ENCODE assay signal across 9 mouse cellular contexts in genomic region chr4:133674331-133674695, GRCm38 (mm10). TPM values are rescaled to one million over a fixed set of nuclear protein-coding genes. Genes with fewer than 3 reads are reported as not detected.
DNase-seq lines count a peak whose midpoint lies in the region; ATAC-seq and TF ChIP-seq lines count a peak whose summit lies in the region.
"Had no signal": no experiment of that assay in that cellular context is flagged by ENCODE, and none has a peak within 500 bp of the region (broad histone marks: within the 10 kb centered on the region; RNA-seq: fewer than 3 reads in every experiment).

No protein-coding gene starts in this region.

- H3K9ac ChIP-seq in liver, adult 2 months (ENCODE audit: low read depth, low read length): no peak overlapping the region
- no peak overlapping the region for H3K9ac ChIP-seq in forebrain, postnatal 0 days

- WGBS in liver, adult 2 months: 65% methylated on average over 8 of the region's 8 CpGs
- 68% methylated on average over 8 of the region's 8 CpGs for WGBS in forebrain, postnatal 0 days
- 19% methylated on average over 8 of the region's 8 CpGs for WGBS in macrophage (ENCODE audit: missing documents)

- H3K27ac ChIP-seq in liver, adult 2 months (replicated peaks; ENCODE audit: insufficient read depth, low read depth, low read length): peak overlapping the region; percentile 91
- H3K27ac ChIP-seq in forebrain, postnatal 0 days (ENCODE audit: low read depth, low read length): peak overlapping the region; percentile 54; the same call in 1 of the 2 replicates
- H3K27ac ChIP-seq in macrophage: peak overlapping the region; percentile 99

- no peak for TF ChIP-seq CTCF in liver, adult 2 months (IDR thresholded peaks at IDR 0.05; ENCODE audit: low read depth, low read length)
- no peak for TF ChIP-seq CTCF in forebrain, postnatal 0 days (IDR thresholded peaks at IDR 0.05; ENCODE audit: low read depth)

- no peaks in the 10 kb centered on the region for H3K79me2 ChIP-seq in liver, adult 2 months (ENCODE audit: control insufficient read depth, insufficient read depth, low read length)
- H3K79me2 ChIP-seq in macrophage (ENCODE audit: inconsistent target): peaks cover 11% of the 10 kb centered on the region; the same call in 1 of the 2 replicates

- peak; percentile 26 for DNase-seq in adrenal gland, postnatal 10 days
- no peak for DNase-seq in adrenal gland, postnatal 14 days
- no peak for DNase-seq in liver, adult 2 months (ENCODE audit: extremely low read depth, low read depth, low spot score)
- DNase-seq in liver: no peak
- DNase-seq in forebrain, postnatal 0 days: no peak
- no peak for DNase-seq in gastrocnemius, postnatal 25 days
- no peak for DNase-seq in left cerebral cortex, adult 11 months (ENCODE audit: low spot score)
- DNase-seq: kidney, adult 11 months had no signal

- peaks cover 8% of the 10 kb centered on the region for H3K4me1 ChIP-seq in liver, adult 2 months (ENCODE audit: control insufficient read depth, insufficient read depth, low read length)
- H3K4me1 ChIP-seq in forebrain, postnatal 0 days (ENCODE audit: insufficient read depth): peaks cover 25% of the 10 kb centered on the region

- H3K27me3 ChIP-seq in liver, adult 2 months (ENCODE audit: control insufficient read depth, insufficient read depth, low read length): no peaks in the 10 kb centered on the region
- no peaks in the 10 kb centered on the region for H3K27me3 ChIP-seq in forebrain, postnatal 0 days (ENCODE audit: insufficient read depth, low read length)

- no peak overlapping the region for H3K4me2 ChIP-seq in forebrain, postnatal 0 days (ENCODE audit: low read depth)

- H3K9me3 ChIP-seq in forebrain, postnatal 0 days (ENCODE audit: low read length): no peaks in the 10 kb centered on the region

- no peak for TF ChIP-seq POLR2A in liver, adult 2 months (IDR thresholded peaks at IDR 0.05; ENCODE audit: extremely low read depth, insufficient read depth, low read length)

- no peak overlapping the region for H3K4me3 ChIP-seq in liver, adult 2 months (ENCODE audit: insufficient read depth, low read depth, low read length)
- no peak overlapping the region for H3K4me3 ChIP-seq in forebrain, postnatal 0 days (ENCODE audit: low read depth, low read length)
- no peak overlapping the region for H3K4me3 ChIP-seq in macrophage (ENCODE audit: inconsistent target)

- no peak for ATAC-seq in forebrain, postnatal 0 days

- no peaks in the 10 kb centered on the region for H3K36me3 ChIP-seq in liver, adult 2 months (ENCODE audit: control insufficient read depth, insufficient read depth, low read length)
- 0 out of 2 replicates have a peak, but pooled peaks cover 6% of the 10 kb centered on the region for H3K36me3 ChIP-seq in forebrain, postnatal 0 days (ENCODE audit: insufficient read depth)
- H3K36me3 ChIP-seq in macrophage (ENCODE audit: inconsistent target): peaks cover 3% of the 10 kb centered on the region; the same call in 1 of the 2 replicates

RNA-seq across cellular contexts. Expression of gene Pigv, which starts 1.9 kb away (rescaled TPM):
- total RNA-seq in adrenal gland, postnatal 10 days (2021): 10 to 100 TPM; 11.9 to 18.6 TPM
- total RNA-seq in adrenal gland, postnatal 14 days (2021): 13.9 and 17.2 TPM in 2 replicates
- total RNA-seq in liver, adult 2 months (2014; rRNA removed): 5.9 and 6.4 TPM in 2 replicates
- polyA plus RNA-seq in liver, adult 2 months (2012; rRNA removed): 5.9 and 7.5 TPM in 2 replicates
- 9.5 and 12.0 TPM in 2 replicates for total RNA-seq in forebrain, postnatal 0 days (2014; rRNA removed)
- 9.2 and 12.5 TPM in 2 replicates for polyA plus RNA-seq in forebrain, postnatal 0 days (2015; fragmentation: Nextera tagmentation; extraction: Ambion mirVana)
- total RNA-seq in macrophage (2018; cell fraction: chromatin; rRNA removed): 10 to 100 TPM; 11.7 to 99.4 (median 23.3) TPM
- total RNA-seq in macrophage (2018; cell fraction: cytosol; rRNA removed): 10 to 100 TPM in 21 of 26 experiments, 1 to 10 TPM in 5; 7.2 to 20.6 (median 13.0) TPM
- total RNA-seq in macrophage (2018; cell fraction: nucleus; rRNA removed): 10 to 100 TPM; 16.8 to 80.0 (median 28.9) TPM
- polyA plus RNA-seq in macrophage (2018): 3.4 to 11.0 TPM (median 7.7 TPM) in 3 replicates
- 1 to 10 TPM; 8.3 to 9.6 TPM for total RNA-seq in gastrocnemius, postnatal 25 days (2021)

RNA-seq across cellular contexts. Expression of gene Zdhhc18, which starts 24.4 kb away (rescaled TPM):
- total RNA-seq in adrenal gland, postnatal 10 days (2021): 10 to 100 TPM; 25.3 to 26.0 TPM
- total RNA-seq in adrenal gland, postnatal 14 days (2021): 16.9 and 29.9 TPM in 2 replicates
- 8.9 and 15.5 TPM in 2 replicates for total RNA-seq in liver, adult 2 months (2014; rRNA removed)
- polyA plus RNA-seq in liver, adult 2 months (2012; rRNA removed): 18.5 and 21.3 TPM in 2 replicates
- 14.8 and 21.2 TPM in 2 replicates for total RNA-seq in forebrain, postnatal 0 days (2014; rRNA removed)
- polyA plus RNA-seq in forebrain, postnatal 0 days (2015; fragmentation: Nextera tagmentation; extraction: Ambion mirVana): 9.3 and 9.6 TPM in 2 replicates
- 100 to 1,000 TPM in 6 of 26 experiments, 10 to 100 TPM in 20; 33.1 to 176 (median 55.0) TPM for total RNA-seq in macrophage (2018; cell fraction: chromatin; rRNA removed)
- total RNA-seq in macrophage (2018; cell fraction: cytosol; rRNA removed): 10 to 100 TPM; 12.1 to 36.4 (median 19.1) TPM
- total RNA-seq in macrophage (2018; cell fraction: nucleus; rRNA removed): 100 to 1,000 TPM in 3 of 26 experiments, 10 to 100 TPM in 23; 29.4 to 155 (median 46.0) TPM
- polyA plus RNA-seq in macrophage (2018): 15.6 to 22.3 TPM (median 19.4 TPM) in 3 replicates
- total RNA-seq in gastrocnemius, postnatal 25 days (2021): 10 to 100 TPM; 22.9 to 24.3 TPM
